Mouse (Mus musculus) thymus, adult 2 months (tissue): ENCODE results near the gene C3. TPM values are rescaled to one million over a fixed set of nuclear protein-coding genes. Genes with fewer than 3 reads are reported as not detected.

Source experiments
- DNase-seq: peaks from one replicate; pipeline ENCODE4 v3.0.0; 2021
- H3K27ac ChIP-seq: fragments of 200-500 bp; 2 replicates; pipeline ENCODE4 v1.5.1; 2012; ENCODE audit warnings: low read length, control low read depth; ENCODE audit not compliant: control insufficient read depth, insufficient read depth
- H3K27me3 ChIP-seq: fragments of 200-500 bp; 2 replicates; pipeline ENCODE4 v1.6.1; 2012; ENCODE audit warnings: mild to moderate bottlenecking, low read length, moderate library complexity, mixed read lengths; ENCODE audit not compliant: control insufficient read depth, insufficient read depth
- H3K36me3 ChIP-seq: fragments of 200-500 bp; 2 replicates; pipeline ENCODE4 v1.6.1; 2012; ENCODE audit warnings: mild to moderate bottlenecking, low read length, moderate library complexity; ENCODE audit not compliant: control insufficient read depth, insufficient read depth
- H3K4me1 ChIP-seq: fragments of 200-500 bp; replicated peaks from 2 replicates; pipeline ENCODE4 v1.6.1; 2012; ENCODE audit warnings: low read length; ENCODE audit not compliant: control insufficient read depth, insufficient read depth
- H3K4me3 ChIP-seq: fragments of 200-500 bp; 2 replicates; pipeline ENCODE4 v1.5.1; 2012; ENCODE audit warnings: mild to moderate bottlenecking, low read length, control low read depth, moderate library complexity; ENCODE audit not compliant: control insufficient read depth, insufficient read depth
- CTCF ChIP-seq: fragments of 200-500 bp; IDR thresholded peaks from 2 replicates; pipeline ENCODE4 v1.5.1; 2012; ENCODE audit warnings: mild to moderate bottlenecking, control low read depth, low read length, moderate library complexity, borderline replicate concordance; ENCODE audit not compliant: control insufficient read depth, poor library complexity, insufficient read depth; ENCODE audit errors: extremely low read depth
- POLR2A ChIP-seq: fragments of 200-500 bp; IDR thresholded peaks from 2 replicates; pipeline ENCODE4 v1.6.1; 2012; ENCODE audit warnings: mild to moderate bottlenecking, low read length, control low read depth, moderate library complexity; ENCODE audit not compliant: control insufficient read depth, poor library complexity, insufficient read depth; ENCODE audit errors: extremely low read depth
- WGBS: fragments of 180-500 bp; shearing (Covaris S2); methylation state at CpG from one replicate; pipeline ENCODE4 v1.1.7; 2018; 5-methylcytosine and 5-hydroxymethylcytosine counted together
- polyA plus RNA-seq: library from polyadenylated mRNA; depleted of rRNA; stranded (reverse); fragments of >200 nt; gene quantifications from 2 replicates; pipeline ENCODE4 v1.2.3, GENCODE M21; 2012

The C3 gene
- polyA plus RNA-seq, 1 experiment: 152 TPM

DNA sequence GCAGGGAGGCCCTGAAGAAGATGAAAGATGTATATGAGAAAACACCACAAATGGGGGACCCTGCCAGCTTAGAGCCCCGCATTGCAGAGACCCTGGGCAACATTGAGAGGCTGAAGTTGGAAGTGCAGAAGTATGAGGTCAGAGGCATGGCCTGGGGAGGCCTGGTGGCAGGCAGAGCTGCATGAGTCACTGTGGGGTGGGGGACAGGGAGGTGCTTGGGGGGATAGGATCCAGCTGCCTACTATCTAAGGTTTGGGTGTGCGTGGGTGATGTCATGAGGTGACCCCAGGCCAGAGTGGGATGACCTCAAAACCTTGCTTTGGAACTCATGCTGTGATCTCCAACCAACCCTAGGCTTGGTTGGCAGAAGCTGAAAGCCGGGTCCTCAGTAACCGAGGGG is 33.4 kb upstream of the C3 start:
- Histone ChIP-seq H3K27me3 (no peaks in the 10 kb centered on the region), H3K4me1 (peaks cover 18% of the 10 kb centered on the region), H3K27ac (no peak overlapping the region), H3K36me3 (no peaks in the 10 kb centered on the region), H3K4me3 (no peak overlapping the region)
- DNase-seq: no peak
- WGBS: 93% methylated on average over 4 of the region's 4 CpGs
- TF ChIP-seq POLR2A: no peak
- TF ChIP-seq CTCF: no peak

DNA sequence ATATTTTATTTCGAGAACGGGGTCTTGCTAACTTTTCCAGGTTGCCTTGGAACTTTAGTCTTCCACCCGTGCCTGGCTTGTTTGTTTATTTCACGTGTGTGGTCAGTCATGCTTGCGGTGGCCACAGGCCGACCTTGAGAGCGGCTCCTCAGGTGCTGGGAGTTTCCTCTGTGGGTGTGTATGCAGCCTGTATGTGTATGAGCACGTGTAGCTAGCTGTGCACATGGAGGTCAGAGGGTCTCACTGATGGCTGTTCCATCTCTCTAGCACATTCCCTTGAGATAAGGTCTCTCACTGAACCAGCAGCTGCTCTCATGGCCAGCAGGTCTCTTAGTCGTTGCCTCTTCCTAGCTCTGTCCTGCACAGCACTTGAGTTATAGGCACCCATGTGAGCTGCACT is 32.4 kb upstream of the C3 start:
- Histone ChIP-seq H3K27me3 (no peaks in the 10 kb centered on the region), H3K4me1 (peaks cover 14% of the 10 kb centered on the region), H3K4me3 (no peak overlapping the region), H3K27ac (no peak overlapping the region), H3K36me3 (no peaks in the 10 kb centered on the region)
- DNase-seq: no peak
- no peak for TF ChIP-seq CTCF
- no peak for TF ChIP-seq POLR2A
- 95% methylated on average over 9 of the region's 9 CpGs for WGBS

- H3K4me3 ChIP-seq: no peak overlapping the region
- WGBS: over 99% methylated on average over 8 of the region's 8 CpGs
- DNase-seq: no peak
- TF ChIP-seq POLR2A: no peak
- TF ChIP-seq CTCF: no peak
- H3K27me3 ChIP-seq: no peaks in the 10 kb centered on the region
- no peaks in the 10 kb centered on the region for H3K36me3 ChIP-seq
- H3K27ac ChIP-seq: no peak overlapping the region
- H3K4me1 ChIP-seq: peaks cover 8% of the 10 kb centered on the region
Observed at GRCm38 (mm10) chr17:57259742-57260141, 31.8 kb upstream of the C3 start.

DNA sequence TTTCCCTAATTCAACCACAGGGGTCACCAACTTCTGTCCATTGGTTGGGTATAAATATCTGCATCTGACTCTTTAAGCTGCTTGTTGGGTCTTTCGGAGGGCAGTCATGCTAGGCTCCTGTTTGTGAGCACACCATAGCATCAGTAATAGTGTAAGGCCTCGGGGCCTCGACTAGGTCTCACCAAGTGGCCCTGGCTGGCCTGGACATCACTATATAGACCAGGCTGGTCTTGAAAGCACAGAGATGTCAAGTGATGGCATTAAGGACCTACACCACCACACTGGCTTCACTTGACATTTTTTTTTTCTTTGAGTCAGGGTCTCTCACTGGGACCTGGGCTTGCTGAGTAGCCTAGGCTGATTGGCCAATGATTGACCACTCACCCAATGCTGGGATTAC is 30.3 kb upstream of the C3 start:
- Histone ChIP-seq H3K4me1 (no peaks in the 10 kb centered on the region), H3K27ac (no peak overlapping the region), H3K27me3 (no peaks in the 10 kb centered on the region), H3K4me3 (no peak overlapping the region), H3K36me3 (no peaks in the 10 kb centered on the region)
- DNase-seq: no peak
- no peak for TF ChIP-seq CTCF
- no peak for TF ChIP-seq POLR2A
- 98% methylated on average over 3 of the region's 3 CpGs for WGBS

DNA sequence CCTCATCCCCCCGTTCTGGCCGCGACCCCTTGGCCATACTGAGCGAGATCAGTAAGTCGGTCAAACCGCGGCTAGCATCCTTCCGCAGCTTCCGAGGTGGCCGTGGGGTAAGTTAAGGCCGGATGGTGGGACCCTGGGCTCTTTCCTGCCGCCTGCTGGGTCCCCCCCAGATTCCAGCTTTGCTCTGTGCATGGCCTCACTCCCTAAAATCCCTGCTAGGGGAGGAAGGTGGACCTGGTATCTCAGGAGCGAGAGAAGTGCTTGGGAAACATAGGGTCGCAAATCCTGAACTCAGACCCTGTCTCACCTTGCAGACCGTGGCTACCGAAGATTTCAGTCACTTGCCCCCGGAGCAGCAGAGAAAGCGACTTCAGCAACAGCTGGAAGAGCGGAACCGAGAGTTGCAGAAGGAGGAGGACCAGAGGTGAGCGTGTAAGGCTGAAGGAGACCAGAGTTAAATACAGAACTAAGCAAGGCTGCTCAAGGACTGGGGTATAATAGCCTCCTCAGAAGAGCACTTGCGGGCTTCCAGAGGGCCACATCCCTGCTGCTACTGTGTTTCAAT is 29.1 kb upstream of the C3 start:
- no peaks in the 10 kb centered on the region for H3K27me3 ChIP-seq
- no peak overlapping the region for H3K27ac ChIP-seq
- TF ChIP-seq POLR2A: no peak
- TF ChIP-seq CTCF: no peak
- 98% methylated on average over 22 of the region's 22 CpGs for WGBS
- DNase-seq: no peak
- H3K4me3 ChIP-seq: no peak overlapping the region
- no peaks in the 10 kb centered on the region for H3K36me3 ChIP-seq
- H3K4me1 ChIP-seq: no peaks in the 10 kb centered on the region

- Histone ChIP-seq H3K27ac (no peak overlapping the region), H3K36me3 (no peaks in the 10 kb centered on the region), H3K4me1 (peaks cover 4% of the 10 kb centered on the region), H3K27me3 (no peaks in the 10 kb centered on the region), H3K4me3 (no peak overlapping the region)
- TF ChIP-seq POLR2A: no peak
- TF ChIP-seq CTCF: no peak
- DNase-seq: no peak
- 92% methylated on average over 14 of the region's 14 CpGs for WGBS
Observed at GRCm38 (mm10) chr17:57255354-57255753, 27.4 kb upstream of the C3 start.

GRCm38 (mm10) chr17:57253306-57253705 is 25.4 kb upstream of the C3 start:
- Histone ChIP-seq H3K27ac (no peak overlapping the region), H3K36me3 (no peaks in the 10 kb centered on the region), H3K4me3 (no peak overlapping the region), H3K4me1 (peaks cover 20% of the 10 kb centered on the region), H3K27me3 (no peaks in the 10 kb centered on the region)
- WGBS: 91% methylated on average over 6 of the region's 6 CpGs
- no peak for DNase-seq
- TF ChIP-seq CTCF (no peak), POLR2A (no peak)
